Comparison of ENCODE assay signal across 19 mouse cellular contexts in genomic region chr11:84365313-84365712, GRCm38 (mm10).
DNase-seq lines count a peak whose midpoint lies in the region; ATAC-seq and TF ChIP-seq lines count a peak whose summit lies in the region.
"Had no signal": no experiment of that assay in that cellular context is flagged by ENCODE, and none has a peak within 500 bp of the region (broad histone marks: within the 10 kb centered on the region; RNA-seq: fewer than 3 reads in every experiment).

No protein-coding gene starts in this region.

- peak; percentile 27; the same call in 1 of the 2 replicates for TF ChIP-seq CTCF in kidney, postnatal 0 days (IDR thresholded peaks at IDR 0.05; ENCODE audit: low read depth)
- TF ChIP-seq CTCF in Patski (IDR thresholded peaks at IDR 0.05) = peak; percentile 39

- no peaks in the 10 kb centered on the region for H3K9me3 ChIP-seq in kidney, postnatal 0 days (replicated peaks; ENCODE audit: low read length)
- H3K9me3 ChIP-seq: embryonic facial prominence, embryonic 13.5 days; G1E; hindbrain, embryonic 13.5 days; limb, embryonic 13.5 days; neural tube, embryonic 12.5 days had no signal

- no peaks in the 10 kb centered on the region for H3K4me1 ChIP-seq in kidney, postnatal 0 days (replicated peaks; ENCODE audit: insufficient read depth, low read length)
- H3K4me1 ChIP-seq: embryonic facial prominence, embryonic 13.5 days had no signal

- no peak overlapping the region for H3K27ac ChIP-seq in kidney, postnatal 0 days
- H3K27ac ChIP-seq: embryonic facial prominence, embryonic 13.5 days; hindbrain, embryonic 13.5 days; limb, embryonic 13.5 days; neural tube, embryonic 12.5 days had no signal

- CTCF ChIA-PET in Patski (lab: Charles Lee) = no interaction called here

- ATAC-seq in cerebellum, adult (ENCODE audit: insufficient number of reproducible peaks, low FRiP score, low TSS enrichment) = no peak
- no peak for ATAC-seq in kidney, postnatal 0 days (replicated peaks; ENCODE audit: low FRiP score, low read depth)
- no peak for ATAC-seq in Patski
- ATAC-seq: forebrain, postnatal 0 days; intestine, embryonic 16.5 days had no signal

- no peaks in the 10 kb centered on the region for H3K27me3 ChIP-seq in kidney, postnatal 0 days (ENCODE audit: insufficient read depth, low read length)
- H3K27me3 ChIP-seq in Patski = no peaks in the 10 kb centered on the region
- H3K27me3 ChIP-seq: embryonic facial prominence, embryonic 13.5 days; hindbrain, embryonic 13.5 days; limb, embryonic 13.5 days; neural tube, embryonic 12.5 days had no signal

- in situ Hi-C loops in Patski (cut with MboI; ENCODE audit: low pct_unique_long_range_greater_than_20kb) = no loop called here

- POLR2A ChIA-PET in Patski (lab: Charles Lee) = no interaction called here

- DNase-seq in cerebellum, postnatal 10 days = peak; percentile 27 to 29
- no peak for DNase-seq in kidney, postnatal 0 days (ENCODE audit: low spot score)
- DNase-seq in kidney, adult 11 months = no peak
- DNase-seq in 3T3-L1 (ENCODE audit: low read depth, low spot score) = peak; percentile 32
- no peak for DNase-seq in Patski (ENCODE audit: low read depth, low spot score)
- DNase-seq in layer of hippocampus, postnatal 10 days (ENCODE audit: low spot score in 2 of 2) = no peak
- DNase-seq: adrenal gland, postnatal 10 days; cerebellum, adult 11-12 months; forebrain, postnatal 0 days; lung, adult 18-20 months; right cerebral cortex, postnatal 14 days; thymus, postnatal 14 days had no signal

- H3K9ac ChIP-seq in kidney, postnatal 0 days (ENCODE audit: low read depth, low read length) = no peak overlapping the region
- H3K9ac ChIP-seq: embryonic facial prominence, embryonic 13.5 days; forebrain, postnatal 0 days; hindbrain, embryonic 13.5 days; limb, embryonic 13.5 days; neural tube, embryonic 12.5 days had no signal

- no peak overlapping the region for H3K4me2 ChIP-seq in kidney, postnatal 0 days (ENCODE audit: low read length)
- H3K4me2 ChIP-seq: embryonic facial prominence, embryonic 13.5 days; hindbrain, embryonic 13.5 days; limb, embryonic 13.5 days; neural tube, embryonic 12.5 days had no signal

- H3K4me3 ChIP-seq in kidney, postnatal 0 days (replicated peaks; ENCODE audit: low read depth, low read length) = no peak overlapping the region
- H3K4me3 ChIP-seq: embryonic facial prominence, embryonic 13.5 days; hindbrain, embryonic 13.5 days; limb, embryonic 13.5 days; neural tube, embryonic 12.5 days had no signal

- 89% methylated on average over 1 of the region's 1 CpGs for WGBS in kidney, postnatal 0 days

- H3K36me3 ChIP-seq in kidney, postnatal 0 days (ENCODE audit: insufficient read depth, low read length) = peaks cover 3% of the 10 kb centered on the region; the same call in 1 of the 2 replicates

Comparison
In these comparisons a context has a peak if more than half of its experiments do, and no peak if none do; other contexts are left out.
1. DNase-seq: peak in cerebellum, postnatal 10 days (2 of 2) and 3T3-L1 (single experiment); none in kidney, postnatal 0 days (single experiment), kidney, adult 11 months (single experiment), Patski (single experiment) and layer of hippocampus, postnatal 10 days (0 of 2).